In the genomic region with DNA sequence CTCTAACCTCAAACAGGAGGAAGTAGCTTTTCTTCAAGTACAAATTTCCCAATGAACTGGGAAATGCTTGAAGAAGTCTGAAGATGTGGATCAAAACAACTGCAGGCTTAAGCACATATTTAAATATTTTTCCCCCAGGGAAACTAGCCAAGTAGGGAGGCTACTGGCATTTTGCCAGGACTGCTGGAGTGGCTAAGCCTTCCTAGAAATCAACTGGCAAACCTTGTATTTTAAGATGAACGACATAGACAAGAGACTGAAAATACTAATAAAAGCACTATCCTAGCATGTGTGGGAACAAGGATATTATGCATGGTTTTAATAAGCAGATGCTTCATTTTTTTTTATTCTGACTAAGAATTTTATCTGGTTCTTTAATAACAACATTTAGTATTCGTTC, we compare ENCODE assay signal across 10 mouse cellular contexts. TPM values are rescaled to one million over a fixed set of nuclear protein-coding genes. Genes with fewer than 3 reads are reported as not detected.
DNase-seq lines count a peak whose midpoint lies in the region; ATAC-seq and TF ChIP-seq lines count a peak whose summit lies in the region.
"Had no signal": no experiment of that assay in that cellular context is flagged by ENCODE, and none has a peak within 500 bp of the region (broad histone marks: within the 10 kb centered on the region; RNA-seq: fewer than 3 reads in every experiment).

No protein-coding gene starts in this region.

- no peaks in the 10 kb centered on the region for H3K36me3 ChIP-seq in embryonic facial prominence, embryonic 14.5 days (ENCODE audit: control insufficient read depth, insufficient read depth, low read length)
- H3K36me3 ChIP-seq in embryonic facial prominence, embryonic 10.5 days (replicated peaks) = no peaks in the 10 kb centered on the region
- no peaks in the 10 kb centered on the region for H3K36me3 ChIP-seq in myocyte (ENCODE audit: control insufficient read depth, insufficient read depth)
- H3K36me3 ChIP-seq: hindbrain, embryonic 15.5 days; stomach, embryonic 15.5 days had no signal

- DNase-seq in embryonic facial prominence, embryonic 14.5 days (ENCODE audit: low spot score) = peak; percentile 78
- no peak for DNase-seq in embryonic facial prominence, embryonic 10.5 days (ENCODE audit: low spot score)
- DNase-seq in retina, postnatal 1 day = peak; percentile 28
- no peak for DNase-seq in retina, embryonic 14.5 days (ENCODE audit: low spot score)
- peak; percentile 79 for DNase-seq in kidney, adult 9 months
- DNase-seq in thymus, postnatal 10 days (ENCODE audit: low spot score in 2 of 2) = no peak
- no peak for DNase-seq in left cerebral cortex, adult 11 months (ENCODE audit: low spot score)

- H3K9me3 ChIP-seq in embryonic facial prominence, embryonic 14.5 days (ENCODE audit: control insufficient read depth, low read length) = no peaks in the 10 kb centered on the region
- H3K9me3 ChIP-seq in embryonic facial prominence, embryonic 10.5 days = no peaks in the 10 kb centered on the region
- H3K9me3 ChIP-seq: hindbrain, embryonic 15.5 days; stomach, embryonic 15.5 days had no signal

- ATAC-seq in embryonic facial prominence, embryonic 14.5 days (ENCODE audit: low read depth) = no peak

- no peak overlapping the region for H3K4me2 ChIP-seq in embryonic facial prominence, embryonic 14.5 days (ENCODE audit: low read depth, low read length)
- H3K4me2 ChIP-seq in myocyte (ENCODE audit: low read depth) = peak overlapping the region; percentile 41
- H3K4me2 ChIP-seq: hindbrain, embryonic 15.5 days; stomach, embryonic 15.5 days had no signal

- no peak for TF ChIP-seq POLR2A in myocyte (IDR thresholded peaks at IDR 0.05; ENCODE audit: insufficient read length, low read depth)

- H3K4me1 ChIP-seq in embryonic facial prominence, embryonic 14.5 days (ENCODE audit: control insufficient read depth, insufficient read depth, low read length) = peaks cover 18% of the 10 kb centered on the region
- H3K4me1 ChIP-seq in embryonic facial prominence, embryonic 10.5 days = peaks cover 20% of the 10 kb centered on the region

- peaks cover 18% of the 10 kb centered on the region for H3K79me2 ChIP-seq in myocyte (ENCODE audit: control insufficient read depth, insufficient read depth)

- H3K9ac ChIP-seq in embryonic facial prominence, embryonic 14.5 days (ENCODE audit: low read depth, low read length) = no peak overlapping the region
- H3K9ac ChIP-seq: hindbrain, embryonic 15.5 days; stomach, embryonic 15.5 days had no signal

- H3K4me3 ChIP-seq in embryonic facial prominence, embryonic 14.5 days (ENCODE audit: low read depth, low read length) = no peak overlapping the region
- no peak overlapping the region for H3K4me3 ChIP-seq in embryonic facial prominence, embryonic 10.5 days
- no peak overlapping the region for H3K4me3 ChIP-seq in myocyte
- H3K4me3 ChIP-seq: hindbrain, embryonic 15.5 days; stomach, embryonic 15.5 days had no signal

- WGBS in embryonic facial prominence, embryonic 14.5 days = 35% methylated on average over 2 of the region's 2 CpGs
- WGBS in embryonic facial prominence, embryonic 10.5 days = 84% methylated on average over 2 of the region's 2 CpGs

- no peak overlapping the region for H3K27ac ChIP-seq in embryonic facial prominence, embryonic 14.5 days (replicated peaks; ENCODE audit: low read depth, low read length)
- no peak overlapping the region for H3K27ac ChIP-seq in embryonic facial prominence, embryonic 10.5 days (replicated peaks)
- H3K27ac ChIP-seq: hindbrain, embryonic 15.5 days; stomach, embryonic 15.5 days had no signal

- H3ac ChIP-seq in myocyte (ENCODE audit: control insufficient read depth, insufficient read length) = no peak overlapping the region

- H3K27me3 ChIP-seq in embryonic facial prominence, embryonic 14.5 days (replicated peaks; ENCODE audit: control insufficient read depth, insufficient read depth, low read length) = no peaks in the 10 kb centered on the region
- no peaks in the 10 kb centered on the region for H3K27me3 ChIP-seq in embryonic facial prominence, embryonic 10.5 days (replicated peaks; ENCODE audit: low read depth, poor library complexity, severe bottlenecking)
- H3K27me3 ChIP-seq in myocyte (ENCODE audit: control insufficient read depth, insufficient read depth, insufficient read length) = no peaks in the 10 kb centered on the region
- H3K27me3 ChIP-seq: hindbrain, embryonic 15.5 days; stomach, embryonic 15.5 days had no signal

TF ChIP-seq in myocyte, 11 proteins besides CTCF, POLR2A, EP300 and RAD21:
- no peak for TF ChIP-seq POLR2AphosphoS2 (IDR thresholded peaks at IDR 0.05; ENCODE audit: insufficient read length, low read depth)
- no peak for TF ChIP-seq CEBPB (IDR thresholded peaks at IDR 0.05; ENCODE audit: insufficient read depth, poor library complexity, severe bottlenecking)
- TF ChIP-seq SRF (IDR thresholded peaks at IDR 0.05; ENCODE audit: control insufficient read depth, insufficient read length, low read depth) = no peak
- TF ChIP-seq MYOD1 (IDR thresholded peaks at IDR 0.05; ENCODE audit: control insufficient read depth in 1 of 3, insufficient read length in 2 of 3, low read depth in 2 of 3) = no peak
- no peak for TF ChIP-seq REST (IDR thresholded peaks at IDR 0.05; ENCODE audit: insufficient read depth, insufficient read length)
- no peak for TF ChIP-seq MYOG (IDR thresholded peaks at IDR 0.05; ENCODE audit: control insufficient read depth in 1 of 3, insufficient read depth in 1 of 3, insufficient read length in 2 of 3, low read depth in 2 of 3)
- TF ChIP-seq E2F4 (IDR thresholded peaks at IDR 0.05; ENCODE audit: insufficient read depth) = no peak
- TF ChIP-seq TCF3 (IDR thresholded peaks at IDR 0.05; ENCODE audit: insufficient read length, low read depth) = no peak
- no peak for TF ChIP-seq MAX (IDR thresholded peaks at IDR 0.05; ENCODE audit: low read depth)

RNA-seq across cellular contexts. Expression of a gene that starts 2.4 kb away (rescaled TPM):
- polyA plus RNA-seq in embryonic facial prominence, embryonic 14.5 days (2014; fragmentation: Nextera tagmentation; extraction: Ambion mirVana) = 18.6 and 19.0 TPM in 2 replicates
- 24.0 and 24.1 TPM in 2 replicates for polyA plus RNA-seq in embryonic facial prominence, embryonic 10.5 days (2016; fragmentation: Nextera tagmentation; extraction: Ambion mirVana)
- 7.5 TPM for polyA plus RNA-seq in myocyte (2012; fragmentation: generic; extraction: Trizol)

RNA-seq across cellular contexts. Expression of a gene that starts 42.9 kb away (rescaled TPM):
- 25.9 and 30.2 TPM in 2 replicates for polyA plus RNA-seq in embryonic facial prominence, embryonic 14.5 days (2014; fragmentation: Nextera tagmentation; extraction: Ambion mirVana)
- 12.3 and 13.9 TPM in 2 replicates for polyA plus RNA-seq in embryonic facial prominence, embryonic 10.5 days (2016; fragmentation: Nextera tagmentation; extraction: Ambion mirVana)
- 26.5 TPM for polyA plus RNA-seq in myocyte (2012; fragmentation: generic; extraction: Trizol)

Comparison
In these comparisons a context has a peak if more than half of its experiments do, and no peak if none do; other contexts are left out.
1. DNase-seq: peak in embryonic facial prominence, embryonic 14.5 days (single experiment), retina, postnatal 1 day (single experiment) and kidney, adult 9 months (single experiment); none in embryonic facial prominence, embryonic 10.5 days (single experiment), retina, embryonic 14.5 days (single experiment), thymus, postnatal 10 days (0 of 2) and left cerebral cortex, adult 11 months (single experiment).